Mouse (Mus musculus) right cerebral cortex, postnatal 14 days (tissue): Measurements from ENCODE around the gene Kpnb1.
"Not testable (repeated sequence)": the region's sequence is repeated elsewhere in the genome, so short reads cannot be mapped to it uniquely, and the experiment has no call there.

Experiments
- DNase-seq: peaks from one replicate; pipeline ENCODE4 v3.0.0; 2022

Kpnb1 gene

GRCm38 (mm10) chr11:97187764-97188642, at the start of gene Kpnb1:
Gene Kpnb1 (minus strand): TSS chr11:97187881.
- peak; percentile 98 for DNase-seq

GRCm38 (mm10) chr11:97232436-97232835, 44.8 kb upstream of the Kpnb1 start:
- no peak for DNase-seq

GRCm38 (mm10) chr11:97229396-97229795, 41.7 kb upstream of the Kpnb1 start:
- DNase-seq: no peak

- DNase-seq: no peak
Observed at GRCm38 (mm10) chr11:97228985-97229384, 41.3 kb upstream of the Kpnb1 start.

GRCm38 (mm10) chr11:97226131-97226530, 38.5 kb upstream of the Kpnb1 start:
- DNase-seq: no peak

GRCm38 (mm10) chr11:97223485-97223884, 35.8 kb upstream of the Kpnb1 start:
- DNase-seq: no peak

- no peak for DNase-seq
Observed at GRCm38 (mm10) chr11:97221611-97222010, 33.9 kb upstream of the Kpnb1 start.

- DNase-seq: no peak
Observed at GRCm38 (mm10) chr11:97220211-97220610, 32.5 kb upstream of the Kpnb1 start.

- DNase-seq: no peak
Observed at GRCm38 (mm10) chr11:97214411-97214810, 26.7 kb upstream of the Kpnb1 start.

- no peak for DNase-seq
Observed at GRCm38 (mm10) chr11:97210728-97211400, 23.2 kb upstream of the Kpnb1 start.

GRCm38 (mm10) chr11:97207011-97207422, 19.3 kb upstream of the Kpnb1 start:
- DNase-seq: peak; percentile 16

- no peak for DNase-seq
Observed at GRCm38 (mm10) chr11:97199519-97199918, 11.8 kb upstream of the Kpnb1 start.

- peak; percentile 37 for DNase-seq
Observed at GRCm38 (mm10) chr11:97198601-97199000, 10.9 kb upstream of the Kpnb1 start.

- DNase-seq: no peak
Observed at GRCm38 (mm10) chr11:97197021-97197420, 9.3 kb upstream of the Kpnb1 start.

- DNase-seq: no peak
Observed at GRCm38 (mm10) chr11:97196541-97196940, 8.9 kb upstream of the Kpnb1 start.

GRCm38 (mm10) chr11:97192621-97192951, 4.9 kb upstream of the Kpnb1 start:
- DNase-seq: no peak

- no peak for DNase-seq
Observed at GRCm38 (mm10) chr11:97191915-97192620, 4.4 kb upstream of the Kpnb1 start.

GRCm38 (mm10) chr11:97190992-97191391, 3.3 kb upstream of the Kpnb1 start:
- no peak for DNase-seq

GRCm38 (mm10) chr11:97189645-97190044, 2.0 kb upstream of the Kpnb1 start:
- not testable (repeated sequence) for DNase-seq

- no peak for DNase-seq
Observed at GRCm38 (mm10) chr11:97189231-97189630, 1.6 kb upstream of the Kpnb1 start.

- DNase-seq: no peak
Observed at GRCm38 (mm10) chr11:97188643-97188955, 918 bp upstream of the Kpnb1 start.

- DNase-seq: peak; percentile 97
Observed at GRCm38 (mm10) chr11:97186947-97187763, 526 bp downstream of the Kpnb1 start.
